Mouse (Mus musculus): ENCODE measurements around the gene Zfp128. TPM values are rescaled to one million over a fixed set of nuclear protein-coding genes. Genes with fewer than 3 reads are reported as not detected.
"Not testable (repeated sequence)": the region's sequence is repeated elsewhere in the genome, so short reads cannot be mapped to it uniquely, and the experiment has no call there.

Zfp128 gene
- polyA plus RNA-seq, 1 experiment from 2014 or later: 3.8 TPM

DNA sequence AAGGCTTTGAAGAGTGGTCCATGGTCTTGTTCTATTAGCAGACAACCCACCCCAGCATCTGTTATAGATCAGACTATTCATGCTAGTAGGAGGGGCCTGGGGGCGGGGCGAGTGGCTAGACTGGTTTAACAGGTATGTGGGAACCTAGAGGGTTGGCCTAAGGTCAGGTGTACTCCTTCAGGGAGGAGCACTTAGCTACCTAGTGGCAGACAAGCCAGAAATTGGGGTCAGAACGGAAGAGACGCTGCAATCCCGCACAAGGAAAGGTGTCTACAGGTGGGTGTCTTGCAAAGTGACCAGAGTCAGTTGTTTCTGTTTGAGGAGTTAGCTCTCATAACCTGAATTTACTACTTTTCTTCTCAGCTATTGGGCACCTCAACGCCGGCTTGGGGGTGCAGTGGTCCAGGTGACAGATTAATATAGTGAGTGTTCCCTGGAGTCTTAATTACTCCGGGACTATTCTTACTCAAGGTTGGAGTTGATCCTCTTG lies 46.3 kb downstream of the Zfp128 start, which contains the start of gene Rnf225:
Gene Rnf225, plus strand, starts transcription at position 226 of the 490 bp plus-strand sequence.
- ATAC-seq (replicated peaks; ENCODE audit: low FRiP score): peak; percentile 22; the same call in 1 of the 2 replicates
- Histone ChIP-seq H3K4me2 (peak within 1 kb of the TSS; percentile 70), H3K4me1 (peaks cover 40% of the 10 kb centered on the region), H3K27ac (0 out of 2 replicates have a peak within 1 kb of the TSS, but pooled peaks have one; percentile 1), H3K9ac (peak within 1 kb of the TSS; percentile 47), H3K36me3 (peaks cover 44% of the 10 kb centered on the region), H3K9me3 (replicated peaks) (no peaks in the 10 kb centered on the region), H3K27me3 (peaks cover 15% of the 10 kb centered on the region), H3K4me3 (replicated peaks) (peak within 1 kb of the TSS; percentile 41)
- 21% methylated on average over 8 of the region's 8 CpGs for WGBS

- Histone ChIP-seq H3K36me3 (peaks cover 44% of the 10 kb centered on the region), H3K4me1 (peaks cover 38% of the 10 kb centered on the region), H3K9me3 (replicated peaks) (no peaks in the 10 kb centered on the region), H3K4me3 (replicated peaks) (peak overlapping the region; percentile 41), H3K27ac (0 out of 2 replicates have a peak overlapping the region, but pooled peaks have one; percentile 1), H3K27me3 (peaks cover 15% of the 10 kb centered on the region), H3K9ac (peak overlapping the region; percentile 47), H3K4me2 (peak overlapping the region; percentile 70)
- 3% methylated on average over 65 of the region's 65 CpGs for WGBS
- peak; percentile 55 for ATAC-seq (replicated peaks; ENCODE audit: low FRiP score)
Measured at GRCm38 (mm10) chr7:12927693-12928589, 47.0 kb downstream of the Zfp128 start.

- Histone ChIP-seq H3K27me3 (0 out of 2 replicates have a peak, but pooled peaks cover 1% of the 10 kb centered on the region), H3K4me3 (replicated peaks) (no peak overlapping the region), H3K36me3 (no peaks in the 10 kb centered on the region), H3K4me2 (no peak overlapping the region), H3K4me1 (no peaks in the 10 kb centered on the region), H3K27ac (no peak overlapping the region), H3K9ac (no peak overlapping the region), H3K9me3 (replicated peaks) (no peaks in the 10 kb centered on the region)
- WGBS: 78% methylated on average over 4 of the region's 4 CpGs
- ATAC-seq (replicated peaks; ENCODE audit: low FRiP score): no peak
Measured at GRCm38 (mm10) chr7:12933615-12934140, 52.7 kb downstream of the Zfp128 start.

DNA sequence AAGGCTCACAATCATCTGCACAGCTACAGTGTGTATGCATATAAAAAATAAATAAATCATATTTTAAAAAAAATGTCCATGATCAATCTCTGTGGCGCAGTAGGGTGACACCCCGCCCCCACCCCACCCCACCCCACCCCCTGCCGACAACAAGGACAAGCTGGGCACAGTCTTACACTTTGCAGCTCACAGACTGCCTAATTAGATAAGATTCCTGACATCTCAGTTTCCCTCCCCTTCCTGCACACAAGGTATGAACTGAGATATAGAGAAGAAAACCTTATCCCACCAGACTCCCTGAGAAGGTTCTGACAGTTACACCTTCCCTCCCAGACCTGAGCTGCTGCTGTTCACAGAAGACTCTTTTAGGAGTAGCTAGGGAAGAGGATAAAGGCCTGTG lies 53.8 kb downstream of the Zfp128 start:
- Histone ChIP-seq H3K27ac (no peak overlapping the region), H3K4me2 (no peak overlapping the region), H3K9ac (no peak overlapping the region), H3K4me3 (replicated peaks) (no peak overlapping the region), H3K4me1 (no peaks in the 10 kb centered on the region), H3K9me3 (replicated peaks) (no peaks in the 10 kb centered on the region), H3K36me3 (no peaks in the 10 kb centered on the region), H3K27me3 (no peaks in the 10 kb centered on the region)
- ATAC-seq (replicated peaks; ENCODE audit: low FRiP score): no peak
- WGBS: 80% methylated on average over 3 of the region's 3 CpGs

DNA sequence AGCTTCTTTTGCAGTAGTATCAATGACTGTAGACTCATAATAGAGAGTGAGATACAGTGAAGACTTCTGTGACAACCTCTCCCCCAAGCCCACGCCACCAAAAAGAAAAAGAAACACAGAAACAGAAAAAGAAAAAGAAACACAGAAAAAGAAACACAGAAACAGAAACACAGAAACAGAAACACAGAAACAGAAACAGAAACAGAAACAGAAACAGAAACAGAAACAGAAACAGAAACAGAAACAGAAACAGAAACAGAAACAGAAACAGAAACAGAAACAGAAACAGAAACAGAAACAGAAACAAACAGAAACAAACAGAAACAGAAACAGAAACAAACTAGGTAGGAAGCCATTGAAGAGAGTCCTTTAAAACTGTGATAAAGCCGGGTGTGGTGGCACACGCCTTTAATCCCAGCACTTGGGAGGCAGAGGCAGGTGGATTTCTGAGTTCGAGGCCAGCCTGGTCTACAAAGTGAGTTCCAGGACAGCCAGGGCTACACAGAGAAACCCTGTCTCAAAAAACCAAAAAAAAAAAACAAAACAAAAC lies 56.4 kb downstream of the Zfp128 start:
- H3K4me2 ChIP-seq; H3K9ac ChIP-seq; H3K4me3 ChIP-seq (replicated peaks); H3K36me3 ChIP-seq; H3K9me3 ChIP-seq (replicated peaks); H3K27ac ChIP-seq; H3K4me1 ChIP-seq; H3K27me3 ChIP-seq; ATAC-seq (replicated peaks; ENCODE audit: low FRiP score): not testable (repeated sequence)
- WGBS: 89% methylated on average over 4 of the region's 4 CpGs

- Histone ChIP-seq H3K27me3 (no peaks in the 10 kb centered on the region), H3K27ac (no peak overlapping the region), H3K36me3 (no peaks in the 10 kb centered on the region), H3K4me1 (no peaks in the 10 kb centered on the region), H3K4me2 (no peak overlapping the region), H3K4me3 (replicated peaks) (no peak overlapping the region), H3K9me3 (replicated peaks) (no peaks in the 10 kb centered on the region), H3K9ac (no peak overlapping the region)
- ATAC-seq (replicated peaks; ENCODE audit: low FRiP score): no peak
- WGBS: 82% methylated on average over 4 of the region's 4 CpGs
Measured at GRCm38 (mm10) chr7:12940599-12940998, 59.6 kb downstream of the Zfp128 start.

Other genes starting within 250 kb of the Zfp128 start
- not detected in 2 replicates for gene Vmn2r54, start 240.9 kb upstream of the Zfp128 start, polyA plus RNA-seq (2015; fragmentation: Nextera tagmentation; extraction: Ambion mirVana)
- not detected in 2 replicates for gene Vmn2r55, start 196.2 kb upstream of the Zfp128 start, polyA plus RNA-seq (2015; fragmentation: Nextera tagmentation; extraction: Ambion mirVana)
- gene Vmn2r56, start 146.2 kb upstream of the Zfp128 start, polyA plus RNA-seq (2015; fragmentation: Nextera tagmentation; extraction: Ambion mirVana): not detected in 2 replicates
- gene Zscan18, start 77.5 kb upstream of the Zfp128 start, polyA plus RNA-seq (2015; fragmentation: Nextera tagmentation; extraction: Ambion mirVana): 7.9 and 8.9 TPM in 2 replicates
- 15.8 and 16.4 TPM in 2 replicates for gene Zfp329, start 62.3 kb upstream of the Zfp128 start, polyA plus RNA-seq (2015; fragmentation: Nextera tagmentation; extraction: Ambion mirVana)
- gene Zfp110, start 46.4 kb upstream of the Zfp128 start, polyA plus RNA-seq (2015; fragmentation: Nextera tagmentation; extraction: Ambion mirVana): 32.3 and 34.0 TPM in 2 replicates
- 19.3 and 19.9 TPM in 2 replicates for gene Zscan22, start 16.6 kb downstream of the Zfp128 start, polyA plus RNA-seq (2015; fragmentation: Nextera tagmentation; extraction: Ambion mirVana)
- 1,034 and 1,085 TPM in 2 replicates for gene Rps5, start 41.1 kb downstream of the Zfp128 start, polyA plus RNA-seq (2015; fragmentation: Nextera tagmentation; extraction: Ambion mirVana)
- gene Rnf225, start 46.2 kb downstream of the Zfp128 start, polyA plus RNA-seq (2015; fragmentation: Nextera tagmentation; extraction: Ambion mirVana): 0.45 and 0.77 TPM in 2 replicates
- gene Zfp324, start 84.7 kb downstream of the Zfp128 start, polyA plus RNA-seq (2015; fragmentation: Nextera tagmentation; extraction: Ambion mirVana): 9.8 and 11.4 TPM in 2 replicates
- gene Zfp446, start 96.7 kb downstream of the Zfp128 start, polyA plus RNA-seq (2015; fragmentation: Nextera tagmentation; extraction: Ambion mirVana): 11.2 and 13.3 TPM in 2 replicates
- 0.15 and 0.44 TPM in 2 replicates for gene Slc27a5, start 117.0 kb downstream of the Zfp128 start, polyA plus RNA-seq (2015; fragmentation: Nextera tagmentation; extraction: Ambion mirVana)
- 283 and 298 TPM in 2 replicates for gene Trim28, start 117.9 kb downstream of the Zfp128 start, polyA plus RNA-seq (2015; fragmentation: Nextera tagmentation; extraction: Ambion mirVana)
- 22.1 and 24.8 TPM in 2 replicates for gene Zbtb45, start 128.9 kb downstream of the Zfp128 start, polyA plus RNA-seq (2015; fragmentation: Nextera tagmentation; extraction: Ambion mirVana)
- gene Chmp2a, start 153.6 kb downstream of the Zfp128 start, polyA plus RNA-seq (2015; fragmentation: Nextera tagmentation; extraction: Ambion mirVana): 144 and 146 TPM in 2 replicates
- 113 and 114 TPM in 2 replicates for gene Ube2m, start 157.1 kb downstream of the Zfp128 start, polyA plus RNA-seq (2015; fragmentation: Nextera tagmentation; extraction: Ambion mirVana)
- gene Mzf1, start 173.6 kb downstream of the Zfp128 start, polyA plus RNA-seq (2015; fragmentation: Nextera tagmentation; extraction: Ambion mirVana): 2.8 and 4.3 TPM in 2 replicates
- gene Vmn1r85, start 214.0 kb downstream of the Zfp128 start, polyA plus RNA-seq (2015; fragmentation: Nextera tagmentation; extraction: Ambion mirVana): not detected in 2 replicates
- gene Vmn1r86, start 238.7 kb downstream of the Zfp128 start, polyA plus RNA-seq (2015; fragmentation: Nextera tagmentation; extraction: Ambion mirVana): not detected in 2 replicates